Mouse (Mus musculus) heart, adult 2 months (tissue): ENCODE measurements around the gene Tmem151b.

Experiments used
- CTCF ChIP-seq: fragments of 200-600 bp; IDR thresholded peaks from 2 replicates; pipeline ENCODE4 v1.8.1; 2022; ENCODE audit warnings: antibody characterized with exemption, mild to moderate bottlenecking, moderate library complexity
- EP300 ChIP-seq: fragments of 200-500 bp; IDR thresholded peaks from 2 replicates; pipeline ENCODE4 v1.6.1; 2011; ENCODE audit warnings: low read depth, low read length, control low read depth; ENCODE audit not compliant: insufficient read depth

GRCm38 (mm10) chr17:45539664-45540063 is 9.8 kb downstream of the Tmem151b start:
- TF ChIP-seq CTCF = no peak
- no peak for TF ChIP-seq EP300
